In the genomic region with DNA sequence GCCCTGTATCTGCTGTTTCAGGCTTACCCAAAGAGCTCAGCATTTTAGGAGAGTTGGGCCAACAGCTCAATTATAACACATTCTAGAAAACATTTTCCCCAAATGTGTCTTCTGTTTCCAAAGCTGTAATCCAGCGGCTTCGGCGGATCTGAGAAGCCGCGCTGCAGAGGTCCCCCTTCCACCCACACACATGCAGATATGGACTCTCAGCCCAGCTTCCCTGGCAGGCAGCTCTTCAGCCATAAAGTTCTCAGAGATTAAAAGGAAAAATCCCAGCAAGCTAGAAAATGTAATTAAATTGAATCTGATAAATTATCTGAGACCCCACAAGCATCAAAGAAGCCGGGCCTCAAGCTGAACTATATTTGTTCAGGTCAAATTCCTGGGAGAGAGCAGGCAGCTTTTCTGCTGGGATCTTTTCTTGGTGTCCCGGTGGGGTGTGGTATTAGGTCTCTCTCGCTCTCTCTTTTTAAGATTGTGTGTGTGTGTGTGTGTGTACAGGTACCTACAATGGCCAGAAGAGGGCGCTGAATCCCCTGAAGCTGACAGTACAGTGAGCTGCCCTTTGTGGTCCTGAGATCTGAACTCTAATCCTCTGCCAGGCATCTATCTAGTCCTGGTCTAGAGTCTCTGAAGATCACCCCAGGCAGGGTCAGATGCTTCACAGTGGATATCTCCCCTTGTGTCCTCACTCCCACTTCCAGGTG, we compare ENCODE assay signal across 16 mouse cellular contexts.
DNase-seq lines count a peak whose midpoint lies in the region; ATAC-seq and TF ChIP-seq lines count a peak whose summit lies in the region.
"Had no signal": no experiment of that assay in that cellular context is flagged by ENCODE, and none has a peak within 500 bp of the region (broad histone marks: within the 10 kb centered on the region; RNA-seq: fewer than 3 reads in every experiment).

No protein-coding gene starts in this region.

- H3K36me3 ChIP-seq in embryonic facial prominence, embryonic 14.5 days (ENCODE audit: control insufficient read depth, insufficient read depth, low read length) = no peaks in the 10 kb centered on the region
- peaks cover 20% of the 10 kb centered on the region; the same call in 1 of the 2 replicates for H3K36me3 ChIP-seq in embryonic facial prominence, embryonic 10.5 days (replicated peaks)
- no peaks in the 10 kb centered on the region for H3K36me3 ChIP-seq in midbrain, postnatal 0 days (ENCODE audit: insufficient read depth, low read length)
- no peaks in the 10 kb centered on the region for H3K36me3 ChIP-seq in midbrain, embryonic 13.5 days
- no peaks in the 10 kb centered on the region; the same call in 1 of the 2 replicates for H3K36me3 ChIP-seq in stomach, embryonic 14.5 days (ENCODE audit: control insufficient read depth, insufficient read depth, low read length)
- H3K36me3 ChIP-seq: limb, embryonic 15.5 days had no signal

- H3K9ac ChIP-seq in embryonic facial prominence, embryonic 14.5 days (ENCODE audit: low read depth, low read length) = no peak overlapping the region
- H3K9ac ChIP-seq in midbrain, postnatal 0 days (replicated peaks; ENCODE audit: low read length, poor library complexity, severe bottlenecking) = no peak overlapping the region
- H3K9ac ChIP-seq in midbrain, embryonic 13.5 days (replicated peaks) = no peak overlapping the region
- no peak overlapping the region for H3K9ac ChIP-seq in stomach, embryonic 14.5 days (replicated peaks; ENCODE audit: low read depth, low read length)
- H3K9ac ChIP-seq: limb, embryonic 15.5 days had no signal

- no peak overlapping the region; the same call in 1 of the 2 replicates for H3K27ac ChIP-seq in embryonic facial prominence, embryonic 14.5 days (replicated peaks; ENCODE audit: low read depth, low read length)
- no peak overlapping the region for H3K27ac ChIP-seq in embryonic facial prominence, embryonic 10.5 days (replicated peaks)
- H3K27ac ChIP-seq in midbrain, postnatal 0 days (ENCODE audit: low read depth, low read length) = no peak overlapping the region
- H3K27ac ChIP-seq in midbrain, embryonic 13.5 days = no peak overlapping the region
- peak overlapping the region; percentile 15; the same call in 1 of the 2 replicates for H3K27ac ChIP-seq in stomach, embryonic 14.5 days (ENCODE audit: low read length)
- H3K27ac ChIP-seq: left cerebral cortex, adult 2 months; limb, embryonic 15.5 days; macrophage had no signal

- TF ChIP-seq CTCF in midbrain, postnatal 0 days (IDR thresholded peaks at IDR 0.05) = peak; percentile 46

- ATAC-seq in embryonic facial prominence, embryonic 14.5 days (ENCODE audit: low read depth) = no peak
- no peak for ATAC-seq in midbrain, postnatal 0 days (ENCODE audit: low FRiP score)
- ATAC-seq in midbrain, embryonic 13.5 days = no peak
- no peak for ATAC-seq in stomach, embryonic 14.5 days (ENCODE audit: insufficient number of reproducible peaks, insufficient read depth, low FRiP score, low read depth)
- ATAC-seq: activated CD4-positive, CD25-positive, alpha-beta regulatory T cell, adult 4 months had no signal

- no peak overlapping the region for H3K4me2 ChIP-seq in embryonic facial prominence, embryonic 14.5 days (ENCODE audit: low read depth, low read length)
- H3K4me2 ChIP-seq in midbrain, postnatal 0 days (ENCODE audit: low read depth, low read length, poor library complexity, severe bottlenecking) = no peak overlapping the region
- no peak overlapping the region for H3K4me2 ChIP-seq in midbrain, embryonic 13.5 days (replicated peaks)
- no peak overlapping the region for H3K4me2 ChIP-seq in stomach, embryonic 14.5 days (replicated peaks; ENCODE audit: low read depth, low read length)
- H3K4me2 ChIP-seq: limb, embryonic 15.5 days had no signal

- H3K27me3 ChIP-seq in embryonic facial prominence, embryonic 14.5 days (replicated peaks; ENCODE audit: control insufficient read depth, insufficient read depth, low read length) = no peaks in the 10 kb centered on the region
- H3K27me3 ChIP-seq in embryonic facial prominence, embryonic 10.5 days (replicated peaks; ENCODE audit: low read depth, poor library complexity, severe bottlenecking) = peaks cover 60% of the 10 kb centered on the region
- H3K27me3 ChIP-seq in midbrain, postnatal 0 days (ENCODE audit: insufficient read depth, low read length) = no peaks in the 10 kb centered on the region
- peaks cover 3% of the 10 kb centered on the region for H3K27me3 ChIP-seq in midbrain, embryonic 13.5 days
- no peaks in the 10 kb centered on the region for H3K27me3 ChIP-seq in stomach, embryonic 14.5 days (ENCODE audit: control insufficient read depth, insufficient read depth, low read length)
- H3K27me3 ChIP-seq: limb, embryonic 15.5 days had no signal

- peak; percentile 40 for DNase-seq in embryonic facial prominence, embryonic 14.5 days (ENCODE audit: low spot score)
- no peak for DNase-seq in embryonic facial prominence, embryonic 10.5 days (ENCODE audit: low spot score)
- DNase-seq in kidney, postnatal 14 days = peak; percentile 44
- no peak for DNase-seq in kidney, adult 11 months
- no peak for DNase-seq in midbrain, postnatal 0 days (ENCODE audit: low spot score)
- no peak for DNase-seq in Muller cell, postnatal 12 days (ENCODE audit: inconsistent ontology term)
- DNase-seq: cerebellum, adult 18-20 months; heart, postnatal 36 days; spleen, adult 18-20 months had no signal

- WGBS in embryonic facial prominence, embryonic 14.5 days = 74% methylated on average over 9 of the region's 9 CpGs
- WGBS in embryonic facial prominence, embryonic 10.5 days = 88% methylated on average over 9 of the region's 9 CpGs
- WGBS in midbrain, postnatal 0 days = 61% methylated on average over 9 of the region's 9 CpGs
- 82% methylated on average over 9 of the region's 9 CpGs for WGBS in midbrain, embryonic 13.5 days
- 53% methylated on average over 9 of the region's 9 CpGs for WGBS in stomach, embryonic 14.5 days

- H3K9me3 ChIP-seq in embryonic facial prominence, embryonic 14.5 days (ENCODE audit: control insufficient read depth, low read length) = no peaks in the 10 kb centered on the region
- H3K9me3 ChIP-seq in embryonic facial prominence, embryonic 10.5 days = no peaks in the 10 kb centered on the region
- H3K9me3 ChIP-seq in midbrain, postnatal 0 days (ENCODE audit: low read length) = no peaks in the 10 kb centered on the region
- no peaks in the 10 kb centered on the region; the same call in 1 of the 2 replicates for H3K9me3 ChIP-seq in midbrain, embryonic 13.5 days
- H3K9me3 ChIP-seq in stomach, embryonic 14.5 days (ENCODE audit: control insufficient read depth, low read depth, low read length) = no peaks in the 10 kb centered on the region
- H3K9me3 ChIP-seq: G1E; limb, embryonic 15.5 days had no signal

- H3K4me3 ChIP-seq in embryonic facial prominence, embryonic 14.5 days (ENCODE audit: low read depth, low read length) = no peak overlapping the region
- H3K4me3 ChIP-seq in embryonic facial prominence, embryonic 10.5 days = no peak overlapping the region
- no peak overlapping the region for H3K4me3 ChIP-seq in midbrain, postnatal 0 days (ENCODE audit: low read depth, low read length)
- no peak overlapping the region for H3K4me3 ChIP-seq in midbrain, embryonic 13.5 days (replicated peaks)
- no peak overlapping the region for H3K4me3 ChIP-seq in stomach, embryonic 14.5 days (ENCODE audit: low read depth, low read length)
- H3K4me3 ChIP-seq: left cerebral cortex, adult 2 months; limb, embryonic 15.5 days had no signal

- H3K4me1 ChIP-seq in embryonic facial prominence, embryonic 14.5 days (ENCODE audit: control insufficient read depth, insufficient read depth, low read length) = peaks cover 14% of the 10 kb centered on the region; the same call in 1 of the 2 replicates
- peaks cover 35% of the 10 kb centered on the region for H3K4me1 ChIP-seq in embryonic facial prominence, embryonic 10.5 days
- H3K4me1 ChIP-seq in midbrain, postnatal 0 days (ENCODE audit: insufficient read depth, low read length) = no peaks in the 10 kb centered on the region
- peaks cover 34% of the 10 kb centered on the region for H3K4me1 ChIP-seq in midbrain, embryonic 13.5 days (replicated peaks)
- peaks cover 12% of the 10 kb centered on the region for H3K4me1 ChIP-seq in stomach, embryonic 14.5 days (ENCODE audit: control insufficient read depth, insufficient read depth, low read length)

Comparison
In these comparisons a context has a peak if more than half of its experiments do, and no peak if none do; other contexts are left out.
1. DNase-seq: peak in embryonic facial prominence, embryonic 14.5 days (single experiment) and kidney, postnatal 14 days (single experiment); none in embryonic facial prominence, embryonic 10.5 days (single experiment), kidney, adult 11 months (single experiment), midbrain, postnatal 0 days (single experiment) and Muller cell, postnatal 12 days (single experiment).